In genomic region chr9:48458879-48459278, GRCm38 (mm10) we compare ENCODE assay signal across 14 mouse cellular contexts. TPM values are rescaled to one million over a fixed set of nuclear protein-coding genes. Genes with fewer than 3 reads are reported as not detected.
DNase-seq lines count a peak whose midpoint lies in the region; TF ChIP-seq lines count a peak whose summit lies in the region.
"Had no signal": no experiment of that assay in that cellular context is flagged by ENCODE, and none has a peak within 500 bp of the region (broad histone marks: within the 10 kb centered on the region; RNA-seq: fewer than 3 reads in every experiment).

No protein-coding gene starts in this region.

- H3K27me3 ChIP-seq in CH12.LX (replicated peaks), result no peaks in the 10 kb centered on the region
- H3K27me3 ChIP-seq: limb, embryonic 12.5 days; stomach, embryonic 15.5 days had no signal

- H3K9ac ChIP-seq in CH12.LX (ENCODE audit: insufficient read depth, low read depth), result no peak overlapping the region
- H3K9ac ChIP-seq: limb, embryonic 12.5 days; stomach, embryonic 15.5 days had no signal

- TF ChIP-seq RAD21 in CH12.LX (IDR thresholded peaks at IDR 0.05; ENCODE audit: low read depth, low read length), result peak; percentile 46

- intact Hi-C loops in gastrocnemius, adult 2 months (cut with DNase I), result no loop called here

- WGBS in lung, adult 2 months, result 71% methylated on average over 3 of the region's 3 CpGs

- peaks cover 4 to 15% of the 10 kb centered on the region in 2 experiments for H3K36me3 ChIP-seq in CH12.LX (replicated peaks in 1 of 2; ENCODE audit: control insufficient read depth in 1 of 2, insufficient read depth in 1 of 2, low read length in 1 of 2)
- H3K36me3 ChIP-seq: limb, embryonic 12.5 days; stomach, embryonic 15.5 days had no signal

- no peak overlapping the region for H3K27ac ChIP-seq in gastrocnemius, adult 2 months
- H3K27ac ChIP-seq in CH12.LX (ENCODE audit: insufficient read depth, low read depth), result no peak overlapping the region
- no peak overlapping the region for H3K27ac ChIP-seq in cortical plate, adult 2 months (ENCODE audit: insufficient read depth, low read length)
- H3K27ac ChIP-seq: limb, embryonic 12.5 days; stomach, embryonic 15.5 days had no signal

- H3K9me3 ChIP-seq in CH12.LX (replicated peaks; ENCODE audit: low read length), result no peaks in the 10 kb centered on the region
- H3K9me3 ChIP-seq: limb, embryonic 12.5 days; stomach, embryonic 15.5 days had no signal

- no peak for DNase-seq in gastrocnemius, adult 2 months
- DNase-seq in gastrocnemius, postnatal 4 days (ENCODE audit: low spot score in 2 of 2), result no peak
- DNase-seq in lung, adult 2 months, result no peak
- no peak for DNase-seq in lung, postnatal 25 days (ENCODE audit: low spot score)
- no peak for DNase-seq in CH12.LX (ENCODE audit: extremely low read depth)
- DNase-seq in adipocyte (ENCODE audit: low spot score), result no peak
- DNase-seq in frontal cortex, adult 2 months (ENCODE audit: extremely low spot score in 1 of 2, low spot score in 1 of 2), result no peak
- DNase-seq: gastrocnemius, postnatal 25 days; kidney, adult 18-20 months; layer of hippocampus, adult 9-11 months had no signal

- in situ Hi-C loops in CH12.LX (cut with MboI; ENCODE audit: low pct_ligation_motif_present, low pct_unique_long_range_greater_than_20kb, low sequenced_read_pairs), result no loop called here

- H3K79me2 ChIP-seq in CH12.LX (replicated peaks; ENCODE audit: control insufficient read depth, extremely low read depth, insufficient read depth, poor library complexity, severe bottlenecking), result no peaks in the 10 kb centered on the region

- TF ChIP-seq CTCF in gastrocnemius, adult 2 months (IDR thresholded peaks at IDR 0.05), result peak; percentile 43
- 0 out of 2 replicates have a peak, but pooled peaks have one; percentile 24 for TF ChIP-seq CTCF in lung, adult 2 months (IDR thresholded peaks at IDR 0.05; ENCODE audit: insufficient read depth, low read length)
- peak; percentile 52 to 60; a peak in 3 of 4 replicates for TF ChIP-seq CTCF in CH12.LX (conservative IDR thresholded peaks at IDR 0.05 in 1 of 2, IDR thresholded peaks at IDR 0.05 in 1 of 2; ENCODE audit: low read depth in 2 of 2, low read length in 2 of 2)
- TF ChIP-seq CTCF in cortical plate, adult 2 months (IDR thresholded peaks at IDR 0.05; ENCODE audit: extremely low read depth, insufficient read depth, low read length), result 0 out of 2 replicates have a peak, but pooled peaks have one; percentile 13

- TF ChIP-seq POLR2A in lung, adult 2 months (IDR thresholded peaks at IDR 0.05; ENCODE audit: borderline replicate concordance, extremely low read depth, low read depth, low read length), result no peak
- TF ChIP-seq POLR2A in CH12.LX (IDR thresholded peaks at IDR 0.05; ENCODE audit: low read depth, low read length), result no peak
- TF ChIP-seq POLR2A in cortical plate, adult 2 months (IDR thresholded peaks at IDR 0.05; ENCODE audit: extremely low read depth, insufficient read depth, low read length), result no peak

- no peak overlapping the region for H3K4me2 ChIP-seq in CH12.LX (ENCODE audit: insufficient read depth, low read depth, poor library complexity, severe bottlenecking)
- H3K4me2 ChIP-seq: limb, embryonic 12.5 days; stomach, embryonic 15.5 days had no signal

- dilution Hi-C loops in CH12.LX (cut with MboI; ENCODE audit: extremely low pct_ligation_motif_present, extremely low pct_unique_long_range_greater_than_20kb, low sequenced_read_pairs), result no loop called here

- no peak overlapping the region for H3K4me3 ChIP-seq in gastrocnemius, adult 2 months
- no peak overlapping the region for H3K4me3 ChIP-seq in lung, adult 2 months (replicated peaks; ENCODE audit: extremely low read depth, low read depth, low read length)
- no peak overlapping the region for H3K4me3 ChIP-seq in CH12.LX (replicated peaks in 1 of 3; ENCODE audit: low read depth in 2 of 3, low read length in 2 of 3, poor library complexity in 1 of 3)
- no peak overlapping the region for H3K4me3 ChIP-seq in cortical plate, adult 2 months (ENCODE audit: insufficient read depth, low read length)
- H3K4me3 ChIP-seq: limb, embryonic 12.5 days; myocyte; stomach, embryonic 15.5 days had no signal

- no peak for TF ChIP-seq EP300 in CH12.LX (IDR thresholded peaks at IDR 0.05; ENCODE audit: low read length)

- H3K4me1 ChIP-seq in lung, adult 2 months (ENCODE audit: control insufficient read depth, insufficient read depth, low read length), result no peaks in the 10 kb centered on the region
- H3K4me1 ChIP-seq in CH12.LX (ENCODE audit: control insufficient read depth in 1 of 2, insufficient read depth in 2 of 2), result peaks cover 6 to 10% of the 10 kb centered on the region in 2 experiments
- no peaks in the 10 kb centered on the region for H3K4me1 ChIP-seq in cortical plate, adult 2 months (ENCODE audit: control insufficient read depth, insufficient read depth, low read length)
- H3K4me1 ChIP-seq: limb, embryonic 12.5 days; stomach, embryonic 15.5 days had no signal

TF ChIP-seq in CH12.LX, 34 proteins besides CTCF, POLR2A, EP300 and RAD21:
- TF ChIP-seq CHD2 (IDR thresholded peaks at IDR 0.05; ENCODE audit: low read length) (no peak), UBTF (IDR thresholded peaks at IDR 0.05; ENCODE audit: low read depth, low read length) (no peak), CHD1 (IDR thresholded peaks at IDR 0.05; ENCODE audit: low read depth, low read length) (no peak), SMC3 (IDR thresholded peaks at IDR 0.05; ENCODE audit: low read depth, low read length) (peak; percentile 55), USF1 (IDR thresholded peaks at IDR 0.05; ENCODE audit: low read depth, low read length) (no peak), MXI1 (IDR thresholded peaks at IDR 0.05; ENCODE audit: low read depth, low read length) (no peak), ZMIZ1 (IDR thresholded peaks at IDR 0.05; ENCODE audit: low read depth, low read length) (no peak), MYC (IDR thresholded peaks at IDR 0.05; ENCODE audit: low read depth, low read length) (no peak), BHLHE40 (IDR thresholded peaks at IDR 0.05; ENCODE audit: low read depth, low read length) (0 out of 2 replicates have a peak, but pooled peaks have one; percentile 10), ZNF384 (IDR thresholded peaks at IDR 0.05; ENCODE audit: low read depth, low read length) (no peak), JUND (conservative IDR thresholded peaks at IDR 0.05; ENCODE audit: low read depth, low read length) (no peak)

RNA-seq across cellular contexts. Expression of gene Rexo2, which starts 21.5 kb away (rescaled TPM):
- total RNA-seq in gastrocnemius, adult 2 months (2021), result 10 to 100 TPM; 66.0 to 68.1 TPM
- total RNA-seq in gastrocnemius, postnatal 4 days (2021), result 10 to 100 TPM; 56.4 TPM
- polyA plus RNA-seq in lung, adult 2 months (2012; rRNA removed), result 64.0 and 77.6 TPM in 2 replicates
- total RNA-seq in CH12.LX (2012; rRNA removed) (120 and 161 TPM in 2 replicates), CH12.LX (2014; rRNA removed) (108 and 112 TPM in 2 replicates)
- 253 and 296 TPM in 2 replicates for polyA plus RNA-seq in CH12.LX (2012; ENCODE audit: insufficient read length, low read depth)
- polyA plus RNA-seq in cortical plate, adult 2 months (2012; rRNA removed), result 151 and 157 TPM in 2 replicates
- polyA plus RNA-seq in frontal cortex, adult 2 months (2012; rRNA removed), result 159 and 176 TPM in 2 replicates

RNA-seq across cellular contexts. Expression of gene Rbm7, which starts 36.2 kb away (rescaled TPM):
- total RNA-seq in gastrocnemius, adult 2 months (2021), result 10 to 100 TPM; 15.2 to 16.0 TPM
- 10 to 100 TPM; 31.9 to 32.9 TPM for total RNA-seq in gastrocnemius, postnatal 4 days (2021)
- polyA plus RNA-seq in lung, adult 2 months (2012; rRNA removed), result 18.7 and 25.2 TPM in 2 replicates
- 73.4 and 80.6 TPM in 2 replicates for total RNA-seq in CH12.LX (2012; rRNA removed)
- total RNA-seq in CH12.LX (2014; rRNA removed), result 220 and 232 TPM in 2 replicates
- polyA plus RNA-seq in CH12.LX (2012; ENCODE audit: insufficient read length, low read depth), result 91.9 and 92.2 TPM in 2 replicates
- 30.7 and 31.5 TPM in 2 replicates for polyA plus RNA-seq in cortical plate, adult 2 months (2012; rRNA removed)
- polyA plus RNA-seq in frontal cortex, adult 2 months (2012; rRNA removed), result 32.4 and 36.4 TPM in 2 replicates

RNA-seq across cellular contexts. Expression of gene Gm5617, which starts 36.4 kb away (rescaled TPM):
- total RNA-seq in gastrocnemius, adult 2 months (2021), result 10 to 100 TPM in 1 of 2 experiments, 1 to 10 TPM in 1; 8.1 to 10.3 TPM
- 10 to 100 TPM; 13.8 to 24.5 TPM for total RNA-seq in gastrocnemius, postnatal 4 days (2021)
- 58.5 and 60.2 TPM in 2 replicates for polyA plus RNA-seq in lung, adult 2 months (2012; rRNA removed)
- total RNA-seq in CH12.LX (2012; rRNA removed) (15.3 and 35.2 TPM in 2 replicates), CH12.LX (2014; rRNA removed) (16.5 and 20.4 TPM in 2 replicates)
- 17.0 and 20.5 TPM in 2 replicates for polyA plus RNA-seq in CH12.LX (2012; ENCODE audit: insufficient read length, low read depth)
- 16.4 and 19.3 TPM in 2 replicates for polyA plus RNA-seq in cortical plate, adult 2 months (2012; rRNA removed)
- polyA plus RNA-seq in frontal cortex, adult 2 months (2012; rRNA removed), result 12.4 and 20.9 TPM in 2 replicates
